Mouse (Mus musculus) right cerebral cortex, adult 2 months (tissue): ENCODE measurements around the gene Cyp1b1.

Source experiments
- DNase-seq, 2 experiments: peaks; one replicate each; pipeline ENCODE4 v3.0.0; 2021 to 2022; ENCODE audit warnings: low spot score in 2 of 2

The Cyp1b1 gene

GRCm38 (mm10) chr17:79714931-79715637, at the start of gene Cyp1b1:
Cyp1b1 (minus strand) TSS chr17:79715061.
- no peak for DNase-seq

GRCm38 (mm10) chr17:79761841-79762240, 47.0 kb upstream of the Cyp1b1 start:
- no peak for DNase-seq

GRCm38 (mm10) chr17:79753831-79754230, 39.0 kb upstream of the Cyp1b1 start:
- no peak for DNase-seq

GRCm38 (mm10) chr17:79752836-79753235, 38.0 kb upstream of the Cyp1b1 start:
- no peak for DNase-seq

GRCm38 (mm10) chr17:79751661-79752191, 36.9 kb upstream of the Cyp1b1 start:
- no peak for DNase-seq

GRCm38 (mm10) chr17:79749647-79750046, 34.8 kb upstream of the Cyp1b1 start:
- DNase-seq, result no peak

GRCm38 (mm10) chr17:79746954-79747353, 32.1 kb upstream of the Cyp1b1 start:
- no peak for DNase-seq

GRCm38 (mm10) chr17:79746146-79746591, 31.3 kb upstream of the Cyp1b1 start:
- DNase-seq, result no peak

- DNase-seq, result no peak
These were observed 30.3 kb upstream of the Cyp1b1 start for GRCm38 (mm10) chr17:79745051-79745731.

GRCm38 (mm10) chr17:79743507-79743906, 28.6 kb upstream of the Cyp1b1 start:
- DNase-seq, result no peak

- no peak for DNase-seq
These were observed 27.8 kb upstream of the Cyp1b1 start for GRCm38 (mm10) chr17:79742635-79743034.

GRCm38 (mm10) chr17:79738847-79739498, 24.1 kb upstream of the Cyp1b1 start:
- DNase-seq, result no peak

- DNase-seq, result no peak
These were observed 22.7 kb upstream of the Cyp1b1 start for GRCm38 (mm10) chr17:79737598-79737997.

GRCm38 (mm10) chr17:79733039-79733438, 18.2 kb upstream of the Cyp1b1 start:
- DNase-seq, result no peak

GRCm38 (mm10) chr17:79730988-79731387, 16.1 kb upstream of the Cyp1b1 start:
- DNase-seq, result no peak

- DNase-seq, result no peak
These were observed 14.0 kb upstream of the Cyp1b1 start for GRCm38 (mm10) chr17:79728585-79729503.

GRCm38 (mm10) chr17:79728053-79728584, 13.3 kb upstream of the Cyp1b1 start:
- no peak for DNase-seq

GRCm38 (mm10) chr17:79726613-79727012, 11.8 kb upstream of the Cyp1b1 start:
- DNase-seq, result no peak

GRCm38 (mm10) chr17:79720681-79721080, 5.8 kb upstream of the Cyp1b1 start:
- no peak for DNase-seq

- peak; percentile 87 to 89 for DNase-seq
These were observed 835 bp upstream of the Cyp1b1 start for GRCm38 (mm10) chr17:79715649-79716143.

- no peak for DNase-seq
These were observed 429 bp downstream of the Cyp1b1 start for GRCm38 (mm10) chr17:79714368-79714895.
